Mouse (Mus musculus) limb, embryonic 12.5 days (tissue): Measurements from ENCODE around the gene Pld6. TPM values are rescaled to one million over a fixed set of nuclear protein-coding genes. Genes with fewer than 3 reads are reported as not detected.

ENCODE experiments used
- ATAC-seq: fragments of 200-750 bp; cut with Nextera tagmentation; 2 replicates; pipeline ENCODE4 v1.8.0; 2017; ENCODE audit warnings: low read depth, moderate TSS enrichment; ENCODE audit not compliant: insufficient number of reproducible peaks, insufficient read depth, low FRiP score, low TSS enrichment
- H3K27ac ChIP-seq: fragments of 300-500 bp; sonication (generic); 2 replicates; pipeline ENCODE4 v1.5.1; 2016; ENCODE audit warnings: mild to moderate bottlenecking, moderate library complexity
- H3K27me3 ChIP-seq: fragments of 300-500 bp; sonication (generic); 2 replicates; pipeline ENCODE4 v1.6.1; 2016; ENCODE audit warnings: mild to moderate bottlenecking, moderate library complexity
- H3K36me3 ChIP-seq: fragments of 300-500 bp; sonication (generic); 2 replicates; pipeline ENCODE4 v1.6.1; 2016; ENCODE audit warnings: mild to moderate bottlenecking, moderate library complexity
- H3K4me1 ChIP-seq: fragments of 300-500 bp; sonication (generic); replicated peaks from 2 replicates; pipeline ENCODE4 v1.6.1; 2016
- H3K4me2 ChIP-seq: fragments of 300-500 bp; sonication (generic); 2 replicates; pipeline ENCODE4 v1.6.1; 2016; ENCODE audit warnings: mild to moderate bottlenecking, moderate library complexity
- H3K4me3 ChIP-seq: fragments of 300-500 bp; sonication (generic); replicated peaks from 2 replicates; pipeline ENCODE4 v1.5.1; 2016; ENCODE audit warnings: mild to moderate bottlenecking
- H3K9ac ChIP-seq: fragments of 300-500 bp; sonication (generic); replicated peaks from 2 replicates; pipeline ENCODE4 v1.6.1; 2016; ENCODE audit warnings: mild to moderate bottlenecking, moderate library complexity
- H3K9me3 ChIP-seq: fragments of 300-500 bp; sonication (generic); 2 replicates; pipeline ENCODE4 v1.6.1; 2016; ENCODE audit warnings: mild to moderate bottlenecking, moderate library complexity
- WGBS: fragments of 180-500 bp; shearing (Covaris S2); methylation state at CpG from one replicate; pipeline ENCODE4 v1.1.7; 2016; 5-methylcytosine and 5-hydroxymethylcytosine counted together
- polyA plus RNA-seq: library from polyadenylated mRNA; unstranded; fragments of >200 nt; fragmentation: Nextera tagmentation; extraction: Ambion mirVana; gene quantifications from 2 replicates; pipeline ENCODE4 v1.2.1, GENCODE M21; 2016

Gene Pld6
- polyA plus RNA-seq, 1 experiment from 2014 or later = 4.5 TPM

- 93% methylated on average over 7 of the region's 7 CpGs for WGBS
- no peak for ATAC-seq
- H3K36me3 ChIP-seq = peaks cover 97% of the 10 kb centered on the region
Measured at GRCm38 (mm10) chr11:59770753-59771152, 16.7 kb downstream of the Pld6 start.

GRCm38 (mm10) chr11:59769738-59770137, 17.7 kb downstream of the Pld6 start:
- Histone ChIP-seq H3K4me1 (no peaks in the 10 kb centered on the region), H3K27me3 (no peaks in the 10 kb centered on the region), H3K4me2 (no peak overlapping the region), H3K4me3 (no peak overlapping the region), H3K27ac (no peak overlapping the region), H3K9ac (no peak overlapping the region), H3K36me3 (peaks cover 97% of the 10 kb centered on the region), H3K9me3 (no peaks in the 10 kb centered on the region)
- ATAC-seq = no peak
- 92% methylated on average over 6 of the region's 6 CpGs for WGBS

More at GRCm38 (mm10) chr11:59770753-59771152, 16.7 kb downstream of the Pld6 start:
- Histone ChIP-seq H3K9ac (no peak overlapping the region), H3K4me2 (no peak overlapping the region), H3K4me1 (no peaks in the 10 kb centered on the region), H3K27me3 (no peaks in the 10 kb centered on the region), H3K27ac (no peak overlapping the region), H3K4me3 (no peak overlapping the region), H3K9me3 (no peaks in the 10 kb centered on the region)

GRCm38 (mm10) chr11:59769307-59769706, 18.1 kb downstream of the Pld6 start:
- H3K27ac ChIP-seq = no peak overlapping the region
- H3K4me2 ChIP-seq = no peak overlapping the region
- H3K9me3 ChIP-seq = no peaks in the 10 kb centered on the region
- H3K27me3 ChIP-seq = no peaks in the 10 kb centered on the region
- H3K36me3 ChIP-seq = peaks cover 97% of the 10 kb centered on the region
- H3K9ac ChIP-seq = no peak overlapping the region
- WGBS = 93% methylated on average over 2 of the region's 2 CpGs
- no peak overlapping the region for H3K4me3 ChIP-seq
- ATAC-seq = no peak
- no peaks in the 10 kb centered on the region for H3K4me1 ChIP-seq

GRCm38 (mm10) chr11:59760796-59761195, 26.6 kb downstream of the Pld6 start:
- Histone ChIP-seq H3K9ac (no peak overlapping the region), H3K4me2 (no peak overlapping the region), H3K4me1 (no peaks in the 10 kb centered on the region), H3K27ac (no peak overlapping the region), H3K27me3 (no peaks in the 10 kb centered on the region), H3K4me3 (no peak overlapping the region), H3K9me3 (no peaks in the 10 kb centered on the region), H3K36me3 (peaks cover 95% of the 10 kb centered on the region)
- 96% methylated on average over 6 of the region's 6 CpGs for WGBS
- no peak for ATAC-seq

GRCm38 (mm10) chr11:59759626-59760025, 27.8 kb downstream of the Pld6 start:
- H3K4me1 ChIP-seq = no peaks in the 10 kb centered on the region
- no peaks in the 10 kb centered on the region for H3K9me3 ChIP-seq
- no peak for ATAC-seq
- no peak overlapping the region for H3K4me3 ChIP-seq
- no peak overlapping the region for H3K27ac ChIP-seq
- peaks cover 96% of the 10 kb centered on the region for H3K36me3 ChIP-seq
- WGBS = 68% methylated on average over 2 of the region's 2 CpGs
- H3K27me3 ChIP-seq = no peaks in the 10 kb centered on the region
- H3K9ac ChIP-seq = no peak overlapping the region
- H3K4me2 ChIP-seq = no peak overlapping the region

GRCm38 (mm10) chr11:59759178-59759577, 28.3 kb downstream of the Pld6 start:
- no peaks in the 10 kb centered on the region for H3K27me3 ChIP-seq
- H3K9ac ChIP-seq = no peak overlapping the region
- no peak for ATAC-seq
- no peaks in the 10 kb centered on the region for H3K4me1 ChIP-seq
- peaks cover 96% of the 10 kb centered on the region for H3K36me3 ChIP-seq
- no peak overlapping the region for H3K4me3 ChIP-seq
- no peak overlapping the region for H3K4me2 ChIP-seq
- no peak overlapping the region for H3K27ac ChIP-seq
- H3K9me3 ChIP-seq = no peaks in the 10 kb centered on the region
- WGBS = 89% methylated on average over 4 of the region's 4 CpGs

- WGBS = 91% methylated on average over 9 of the region's 9 CpGs
- Histone ChIP-seq H3K9ac (no peak overlapping the region), H3K27me3 (no peaks in the 10 kb centered on the region), H3K4me2 (no peak overlapping the region), H3K4me1 (no peaks in the 10 kb centered on the region), H3K4me3 (no peak overlapping the region), H3K36me3 (peaks cover 96% of the 10 kb centered on the region), H3K9me3 (no peaks in the 10 kb centered on the region), H3K27ac (no peak overlapping the region)
- no peak for ATAC-seq
Measured at GRCm38 (mm10) chr11:59758191-59758985, 29.1 kb downstream of the Pld6 start.

GRCm38 (mm10) chr11:59756351-59756750, 31.1 kb downstream of the Pld6 start:
- no peaks in the 10 kb centered on the region for H3K4me1 ChIP-seq
- 91% methylated on average over 4 of the region's 4 CpGs for WGBS
- no peak overlapping the region for H3K27ac ChIP-seq
- H3K36me3 ChIP-seq = peaks cover 99% of the 10 kb centered on the region
- H3K9ac ChIP-seq = no peak overlapping the region
- ATAC-seq = no peak
- no peak overlapping the region for H3K4me3 ChIP-seq
- H3K4me2 ChIP-seq = no peak overlapping the region
- no peaks in the 10 kb centered on the region for H3K27me3 ChIP-seq
- H3K9me3 ChIP-seq = no peaks in the 10 kb centered on the region

- H3K27me3 ChIP-seq = no peaks in the 10 kb centered on the region
- H3K27ac ChIP-seq = no peak overlapping the region
- H3K36me3 ChIP-seq = peaks cover 98% of the 10 kb centered on the region
- ATAC-seq = no peak
- 97% methylated on average over 6 of the region's 6 CpGs for WGBS
- H3K4me3 ChIP-seq = no peak overlapping the region
- no peak overlapping the region for H3K4me2 ChIP-seq
- H3K9ac ChIP-seq = no peak overlapping the region
- H3K4me1 ChIP-seq = no peaks in the 10 kb centered on the region
- H3K9me3 ChIP-seq = no peaks in the 10 kb centered on the region
Measured at GRCm38 (mm10) chr11:59754504-59754903, 32.9 kb downstream of the Pld6 start.

GRCm38 (mm10) chr11:59749050-59749449, 38.4 kb downstream of the Pld6 start:
- H3K4me3 ChIP-seq = no peak overlapping the region
- H3K27me3 ChIP-seq = no peaks in the 10 kb centered on the region
- H3K4me1 ChIP-seq = no peaks in the 10 kb centered on the region
- no peaks in the 10 kb centered on the region for H3K9me3 ChIP-seq
- ATAC-seq = no peak
- H3K4me2 ChIP-seq = no peak overlapping the region
- WGBS = 86% methylated on average over 3 of the region's 3 CpGs
- H3K9ac ChIP-seq = no peak overlapping the region
- peaks cover 83% of the 10 kb centered on the region for H3K36me3 ChIP-seq
- no peak overlapping the region for H3K27ac ChIP-seq

- Histone ChIP-seq H3K27me3 (no peaks in the 10 kb centered on the region), H3K27ac (no peak overlapping the region), H3K9ac (no peak overlapping the region), H3K9me3 (no peaks in the 10 kb centered on the region), H3K4me3 (no peak overlapping the region), H3K4me1 (no peaks in the 10 kb centered on the region), H3K36me3 (peaks cover 83% of the 10 kb centered on the region), H3K4me2 (no peak overlapping the region)
- no peak for ATAC-seq
- 97% methylated on average over 2 of the region's 2 CpGs for WGBS
Measured at GRCm38 (mm10) chr11:59746614-59747013, 40.8 kb downstream of the Pld6 start.

- no peaks in the 10 kb centered on the region for H3K27me3 ChIP-seq
- no peak overlapping the region for H3K9ac ChIP-seq
- H3K9me3 ChIP-seq = no peaks in the 10 kb centered on the region
- no peak for ATAC-seq
- no peak overlapping the region for H3K27ac ChIP-seq
- H3K36me3 ChIP-seq = peaks cover 84% of the 10 kb centered on the region
- H3K4me2 ChIP-seq = no peak overlapping the region
- H3K4me3 ChIP-seq = no peak overlapping the region
- 94% methylated on average over 5 of the region's 5 CpGs for WGBS
- H3K4me1 ChIP-seq = no peaks in the 10 kb centered on the region
Measured at GRCm38 (mm10) chr11:59745851-59746250, 41.6 kb downstream of the Pld6 start.
